Mouse (Mus musculus) spleen, adult 12 weeks (tissue): ENCODE data around the gene Gm12216.
"Not testable (repeated sequence)": the region's sequence is repeated elsewhere in the genome, so short reads cannot be mapped to it uniquely, and the experiment has no call there.

Experiments used
- DNase-seq: peaks from one replicate; pipeline ENCODE4 v3.0.0; 2022; ENCODE audit warnings: low spot score

Gm12216 gene

GRCm38 (mm10) chr11:53858761-53859580 is at the start of gene Gm12216:
Gm12216 (minus strand) TSS chr11:53859256.
- DNase-seq = peak; percentile 29

DNA sequence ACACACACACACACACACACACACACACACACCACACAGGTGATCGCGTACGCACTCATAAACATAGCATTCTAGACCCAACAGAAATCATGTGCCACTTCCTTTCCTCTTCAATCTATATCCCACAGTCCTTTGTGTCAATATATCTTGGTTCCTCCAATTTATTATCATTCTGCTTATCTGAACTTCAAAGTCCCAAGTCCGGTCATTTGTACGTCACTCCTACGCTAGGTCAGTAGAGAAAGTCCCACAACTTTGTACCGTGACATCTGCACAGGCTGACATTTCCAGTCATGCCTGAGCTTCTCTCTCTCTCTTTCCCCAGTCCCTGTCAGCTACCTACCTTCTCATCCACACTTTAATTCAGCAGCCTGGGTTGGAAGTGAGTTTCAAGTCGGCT is 49.6 kb upstream of the Gm12216 start:
- no peak for DNase-seq

- no peak for DNase-seq
Observed at GRCm38 (mm10) chr11:53904534-53904925, 45.5 kb upstream of the Gm12216 start.

DNA sequence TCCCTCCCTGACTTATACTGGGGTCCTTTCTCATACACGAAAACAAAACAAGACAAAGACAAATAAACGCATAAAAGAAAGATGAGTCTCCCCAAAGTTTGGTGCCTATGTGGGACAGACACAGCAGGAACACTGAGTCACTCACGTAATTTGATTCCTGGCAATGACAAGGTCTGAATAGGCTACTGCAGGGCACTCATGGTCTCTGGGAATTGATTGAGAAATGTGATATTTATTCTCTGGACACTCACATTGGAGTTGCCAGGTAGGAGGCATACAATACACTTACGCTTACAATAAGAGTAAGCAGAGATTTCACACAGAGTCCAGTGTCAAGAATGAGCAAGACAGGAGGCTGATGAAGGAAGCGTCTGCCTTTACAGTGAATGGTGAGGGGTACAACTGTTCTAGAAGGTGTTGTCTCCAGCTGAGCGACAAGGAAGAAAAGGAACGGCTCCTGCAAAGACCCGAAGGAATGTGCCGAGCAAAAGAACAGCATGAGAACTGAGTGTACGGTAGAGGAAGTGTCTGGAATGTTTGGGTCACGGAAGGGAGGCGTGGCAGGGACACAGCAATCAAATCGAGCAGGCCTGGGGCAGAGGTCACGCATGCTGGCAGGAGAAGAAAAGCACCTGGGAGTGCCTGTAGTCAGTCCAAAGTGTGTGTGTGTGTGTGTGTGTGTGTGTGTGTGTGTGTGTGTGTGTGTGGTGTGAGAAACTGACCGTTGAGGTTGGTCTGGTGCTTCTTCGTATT is 44.9 kb upstream of the Gm12216 start:
- DNase-seq = no peak

DNA sequence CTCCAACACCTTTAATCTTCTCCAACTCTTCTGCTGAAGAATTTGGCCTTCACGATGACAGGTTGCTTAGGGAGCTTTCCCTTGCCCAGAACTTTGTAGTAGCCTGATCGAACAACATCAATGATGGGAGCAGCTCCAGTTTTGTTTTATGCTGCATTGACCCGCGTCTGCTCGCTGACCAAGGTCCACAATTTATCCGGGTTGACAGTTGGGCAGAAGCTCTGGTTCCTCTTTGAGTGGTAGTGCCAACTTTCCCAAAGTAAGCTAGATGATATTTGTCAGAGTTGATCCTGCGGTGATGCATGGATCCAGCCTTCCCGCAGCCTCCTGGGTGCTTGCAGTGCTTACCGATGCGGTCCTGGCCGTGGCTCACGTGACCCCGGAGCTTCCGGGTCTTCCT is 43.7 kb upstream of the Gm12216 start:
- no peak for DNase-seq

- DNase-seq = no peak
Observed at GRCm38 (mm10) chr11:53900991-53901390, 41.9 kb upstream of the Gm12216 start.

- DNase-seq = no peak
Observed at GRCm38 (mm10) chr11:53899981-53900380, 40.9 kb upstream of the Gm12216 start.

- DNase-seq = no peak
Observed at GRCm38 (mm10) chr11:53899004-53899403, 39.9 kb upstream of the Gm12216 start.

- DNase-seq = no peak
Observed at GRCm38 (mm10) chr11:53896935-53897334, 37.9 kb upstream of the Gm12216 start.

DNA sequence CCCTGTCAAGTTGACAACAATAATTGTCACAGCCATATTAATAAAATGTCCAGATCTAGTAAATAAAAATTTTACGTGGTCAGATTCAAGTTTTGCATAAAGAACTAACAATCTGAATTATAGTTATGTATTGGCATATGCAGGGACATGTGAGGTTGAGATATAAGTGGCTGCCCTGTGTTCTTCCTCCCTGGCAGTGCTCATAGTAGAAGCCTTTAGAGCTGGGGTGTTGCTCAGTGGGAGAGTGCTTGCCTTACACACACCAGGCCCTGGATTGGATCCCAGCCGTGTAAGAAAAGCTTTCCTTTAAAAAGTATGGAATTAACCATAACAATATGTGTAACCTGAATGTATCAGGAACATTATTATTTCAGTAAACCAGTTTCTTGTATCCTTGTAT is 34.4 kb upstream of the Gm12216 start:
- no peak for DNase-seq

GRCm38 (mm10) chr11:53892716-53893416 is 33.8 kb upstream of the Gm12216 start:
- DNase-seq = peak; percentile 46

DNA sequence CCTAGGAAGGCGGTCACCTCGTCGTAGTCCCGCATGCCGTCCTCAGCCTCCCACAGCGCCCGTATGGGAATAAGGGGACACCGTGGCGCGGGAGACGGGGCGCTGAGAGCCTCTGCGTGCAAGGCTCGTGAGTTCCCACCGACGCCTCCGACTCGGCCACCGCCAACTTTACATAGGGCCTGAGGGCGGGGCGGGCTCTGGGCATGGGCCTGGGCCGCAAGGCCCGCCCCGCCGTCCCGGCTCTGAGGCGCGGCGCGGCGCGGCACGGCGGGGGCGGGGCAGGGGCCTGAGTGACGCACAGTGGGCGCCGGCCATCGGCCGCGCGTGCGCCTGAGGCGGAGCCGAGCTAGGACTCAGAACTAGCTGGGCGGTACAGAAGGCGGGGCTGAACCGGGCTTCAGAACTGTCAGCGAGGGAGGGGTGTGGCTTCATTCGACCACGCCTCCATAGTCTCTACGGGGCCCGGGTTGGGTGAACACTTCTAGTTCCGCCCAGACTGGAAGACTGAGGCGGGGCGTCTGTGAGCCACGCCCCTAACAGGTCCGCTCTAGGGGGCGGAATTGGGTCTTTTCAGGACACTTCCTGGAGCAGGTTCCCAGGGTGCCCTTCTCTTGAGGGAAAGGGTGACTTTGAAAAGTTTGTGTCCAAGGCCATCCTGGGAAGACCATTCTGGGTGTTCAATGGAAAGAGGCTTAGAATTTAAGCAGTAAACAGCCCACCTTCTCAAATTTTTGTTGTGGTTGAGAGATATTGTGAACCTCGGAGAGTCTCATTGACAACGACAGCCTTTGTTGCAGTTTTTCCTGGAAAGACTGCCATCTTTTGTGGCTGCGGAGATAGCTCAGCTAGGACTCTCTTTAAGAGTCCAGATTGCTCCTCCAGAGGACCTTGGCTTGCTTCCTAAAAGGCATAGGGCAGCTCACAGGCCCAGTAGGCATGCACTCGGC is 32.7 kb upstream of the Gm12216 start, which contains the start of gene Slc22a5:
Gene Slc22a5, minus strand, starts transcription at position 156 of the 947 bp plus-strand sequence.
- peak; percentile 97 for DNase-seq

GRCm38 (mm10) chr11:53890906-53891504 is 31.9 kb upstream of the Gm12216 start:
- no peak for DNase-seq

DNA sequence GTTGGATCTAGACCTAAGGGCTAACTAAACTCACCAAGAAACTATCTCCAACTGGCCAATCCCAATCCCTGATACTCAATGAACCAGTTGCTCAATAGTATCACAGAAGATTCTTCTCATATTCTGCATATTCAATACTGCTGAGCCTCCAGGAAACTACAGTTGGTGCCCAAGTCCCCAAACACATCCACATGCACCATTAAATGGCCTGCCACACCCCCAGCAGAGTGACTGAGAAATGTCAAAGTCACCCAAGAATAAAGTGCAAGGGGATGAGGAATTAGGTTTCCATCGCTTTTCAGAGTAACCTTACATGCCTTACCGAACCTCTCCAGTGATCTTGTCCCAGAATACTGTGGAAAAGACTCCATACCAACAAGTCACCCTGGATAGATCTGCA is 31.2 kb upstream of the Gm12216 start:
- DNase-seq = no peak

GRCm38 (mm10) chr11:53889091-53889645 is 30.1 kb upstream of the Gm12216 start:
- DNase-seq = no peak

DNA sequence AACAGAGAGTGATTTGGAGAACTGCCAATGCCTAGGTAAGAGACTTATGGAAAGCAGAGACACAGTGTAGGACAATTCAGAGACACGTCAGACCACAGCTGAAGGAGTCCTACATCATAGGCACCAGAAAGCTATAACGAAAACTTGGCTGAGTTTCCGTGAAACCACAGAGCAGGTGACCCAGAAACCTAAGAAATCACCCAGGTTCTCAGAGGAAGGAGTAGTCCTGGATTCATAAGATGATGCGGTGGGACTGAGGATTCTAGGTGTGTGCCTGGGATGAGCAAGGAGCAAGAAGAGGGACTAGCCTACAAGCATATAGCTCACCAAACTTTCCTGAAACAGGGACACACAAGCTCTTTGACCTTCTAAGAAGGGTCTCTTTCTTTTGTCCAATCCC is 29.2 kb upstream of the Gm12216 start:
- DNase-seq = no peak

DNA sequence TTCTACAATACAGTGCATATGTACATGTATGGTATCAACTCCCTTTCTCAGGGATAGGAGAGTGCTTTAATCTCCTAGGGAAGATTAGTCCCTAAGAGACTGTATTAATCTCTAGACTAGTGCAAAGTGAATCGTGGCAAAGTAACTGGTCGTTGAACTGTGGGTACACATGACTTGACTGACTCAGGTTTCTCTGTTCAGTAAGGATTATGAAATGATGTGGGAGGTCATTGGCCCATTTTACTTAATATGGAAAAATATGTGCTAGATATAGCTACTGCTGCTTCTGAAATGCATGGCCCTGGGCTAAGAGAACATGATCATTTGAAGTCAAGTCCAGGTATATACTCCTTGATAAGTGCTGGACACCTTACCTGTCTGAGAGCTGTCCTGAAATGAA is 24.2 kb upstream of the Gm12216 start:
- DNase-seq = no peak

DNA sequence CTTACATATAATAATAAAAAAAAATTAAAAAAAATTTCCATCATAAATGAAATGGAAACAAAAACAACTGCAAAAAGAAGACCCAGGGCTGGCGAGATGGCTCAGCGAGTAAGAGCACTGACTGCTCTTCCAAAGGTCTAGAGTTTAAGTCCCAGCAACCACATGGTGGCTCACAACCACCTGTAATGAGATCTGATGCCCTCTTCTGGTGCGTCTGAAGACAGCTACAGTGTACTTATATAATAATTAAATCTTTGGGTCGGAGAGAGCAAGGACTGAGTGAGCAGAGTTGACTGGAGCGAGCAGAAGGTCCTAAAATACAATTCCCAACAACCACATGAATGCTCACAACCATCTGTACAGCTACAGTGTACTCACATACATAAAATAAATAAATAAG is 19.0 kb upstream of the Gm12216 start:
- not testable (repeated sequence) for DNase-seq

DNA sequence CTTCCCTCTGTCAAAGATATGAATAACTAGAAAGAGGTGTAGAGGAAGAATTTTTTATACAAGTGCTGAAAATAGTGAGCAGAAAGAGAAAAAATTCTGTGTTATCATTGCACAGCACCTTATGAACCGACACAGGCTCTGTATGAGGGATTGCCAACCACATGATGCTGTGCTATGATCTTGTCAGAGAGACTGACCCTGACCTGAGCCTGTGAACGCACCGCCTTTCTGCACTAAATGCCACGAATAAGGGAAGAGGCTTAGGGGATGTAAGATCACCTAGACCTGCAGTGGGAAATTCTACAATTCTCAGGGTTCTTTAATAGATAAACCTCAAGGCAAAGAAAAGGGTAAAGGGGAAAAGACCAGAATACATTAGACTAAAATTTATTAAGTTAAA is 17.4 kb upstream of the Gm12216 start:
- no peak for DNase-seq

- no peak for DNase-seq
Observed at GRCm38 (mm10) chr11:53874706-53875105, 15.7 kb upstream of the Gm12216 start.
